Mouse (Mus musculus) G1E (cell line): Measurements from ENCODE around the gene Nrip2. TPM values are rescaled to one million over a fixed set of nuclear protein-coding genes. Genes with fewer than 3 reads are reported as not detected.

ENCODE experiments used
- ATAC-seq: 2 replicates; pipeline ENCODE4 v1.8.0; 2016; ENCODE audit warnings: mild to moderate bottlenecking; ENCODE audit not compliant: insufficient number of reproducible peaks, poor library complexity, low FRiP score, severe bottlenecking; ENCODE audit errors: extremely low read depth
- DNase-seq: peaks from one replicate; pipeline ENCODE4 v3.0.0; 2012; ENCODE audit warnings: low spot score
- H3K27me3 ChIP-seq: 2 replicates; pipeline ENCODE4 v1.6.1; 2012; ENCODE audit warnings: mild to moderate bottlenecking, low read length, inconsistent platforms; ENCODE audit not compliant: insufficient read depth
- H3K36me3 ChIP-seq: replicated peaks from 2 replicates; pipeline ENCODE3; 2012; ENCODE audit warnings: mild to moderate bottlenecking, inconsistent platforms
- H3K4me1 ChIP-seq: 2 replicates; pipeline ENCODE4 v1.6.1; 2012; ENCODE audit warnings: low read depth, low read length, inconsistent platforms, mixed read lengths; ENCODE audit not compliant: insufficient read depth
- H3K4me3 ChIP-seq: 2 replicates; pipeline ENCODE4 v1.5.1; 2012; ENCODE audit warnings: low read depth, mild to moderate bottlenecking, inconsistent platforms, low read length, moderate library complexity, mixed read lengths
- H3K9me3 ChIP-seq: replicated peaks from 2 replicates; pipeline ENCODE4 v1.6.1; 2012; ENCODE audit warnings: inconsistent platforms
- CTCF ChIP-seq: IDR thresholded peaks from 2 replicates; pipeline ENCODE4 v1.5.1; 2012; ENCODE audit warnings: low read depth, low read length, inconsistent platforms, mixed read lengths
- GATA1 ChIP-seq: IDR thresholded peaks from 2 replicates; pipeline ENCODE4 v1.6.1; 2012; ENCODE audit warnings: borderline replicate concordance, low read length, inconsistent platforms, mixed read lengths
- GATA2 ChIP-seq: IDR thresholded peaks from 2 replicates; pipeline ENCODE4 v1.6.1; 2012; ENCODE audit warnings: low read depth, low read length, inconsistent platforms, borderline replicate concordance
- POLR2AphosphoS5 ChIP-seq: IDR thresholded peaks from 2 replicates; pipeline ENCODE4 v1.6.1; 2012; ENCODE audit warnings: low read depth, low read length, inconsistent platforms; ENCODE audit not compliant: insufficient replicate concordance
- TAL1 ChIP-seq: conservative IDR thresholded peaks from 2 replicates; pipeline ENCODE4 v1.6.1; 2012; ENCODE audit warnings: low read depth, low read length, inconsistent platforms, mixed read lengths
- polyA plus RNA-seq: library from polyadenylated mRNA; stranded (reverse); fragments of >175 nt; gene quantifications from 2 replicates; pipeline ENCODE4 v1.2.3, GENCODE M21; 2012
- total RNA-seq, 2 experiments: library from RNA; stranded (forward) in 1 of 2; stranded (reverse) in 1 of 2; fragments of 200-1000 nt in 1 of 2; fragments of >200 nt in 1 of 2; fragmentation: Nextera tagmentation in 1 of 2; gene quantifications; 2 replicates each; pipeline ENCODE4 v1.2.3; 2014 to 2017

The Nrip2 gene
- total and polyA plus RNA-seq, 3 experiments = 0.11 TPM; not detected in 2

GRCm38 (mm10) chr6:128460321-128460720 lies 61.2 kb downstream of the Nrip2 start:
- Histone ChIP-seq H3K27me3 (no peaks in the 10 kb centered on the region), H3K9me3 (no peaks in the 10 kb centered on the region), H3K36me3 (no peaks in the 10 kb centered on the region), H3K4me1 (no peaks in the 10 kb centered on the region), H3K4me3 (no peak overlapping the region)
- ATAC-seq (no peak), DNase-seq (no peak)
- TF ChIP-seq CTCF = no peak
- no peak for TF ChIP-seq POLR2AphosphoS5
- TF ChIP-seq TAL1 = no peak
- TF ChIP-seq GATA1 = no peak
- TF ChIP-seq GATA2 = no peak

GRCm38 (mm10) chr6:128460729-128461503 lies 61.8 kb downstream of the Nrip2 start:
- H3K36me3 ChIP-seq = no peaks in the 10 kb centered on the region
- TF ChIP-seq TAL1 (no peak), GATA1 (no peak), CTCF (no peak), POLR2AphosphoS5 (no peak), GATA2 (no peak)
- H3K9me3 ChIP-seq = no peaks in the 10 kb centered on the region
- ATAC-seq (no peak), DNase-seq (no peak)
- no peaks in the 10 kb centered on the region for H3K27me3 ChIP-seq
- H3K4me1 ChIP-seq = no peaks in the 10 kb centered on the region
- H3K4me3 ChIP-seq = no peak overlapping the region

GRCm38 (mm10) chr6:128461606-128462005 lies 62.5 kb downstream of the Nrip2 start:
- Histone ChIP-seq H3K9me3 (no peaks in the 10 kb centered on the region), H3K27me3 (no peaks in the 10 kb centered on the region), H3K4me1 (no peaks in the 10 kb centered on the region), H3K36me3 (no peaks in the 10 kb centered on the region), H3K4me3 (no peak overlapping the region)
- ATAC-seq = no peak
- no peak for DNase-seq
- TF ChIP-seq GATA2 (no peak), GATA1 (no peak), POLR2AphosphoS5 (no peak), TAL1 (no peak), CTCF (no peak)

- DNase-seq = no peak
Observed at GRCm38 (mm10) chr6:128464996-128465395, 65.9 kb downstream of the Nrip2 start.

More at GRCm38 (mm10) chr6:128464996-128465395, 65.9 kb downstream of the Nrip2 start:
- Histone ChIP-seq H3K27me3 (no peaks in the 10 kb centered on the region), H3K4me3 (no peak overlapping the region), H3K36me3 (no peaks in the 10 kb centered on the region), H3K9me3 (peaks cover 6% of the 10 kb centered on the region), H3K4me1 (no peaks in the 10 kb centered on the region)
- no peak for ATAC-seq
- TF ChIP-seq GATA1 (no peak), TAL1 (no peak), POLR2AphosphoS5 (no peak), GATA2 (no peak), CTCF (no peak)

Other genes starting within 250 kb of the Nrip2 start
- gene Tead4, start 98.5 kb upstream of the Nrip2 start, total RNA-seq (2014; fragmentation: Nextera tagmentation) = not detected in 2 replicates
- 0.05 and 0.06 TPM in 2 replicates for gene Tead4, start 98.5 kb upstream of the Nrip2 start, total RNA-seq (2017)
- not detected in 2 replicates for gene Tead4, start 98.5 kb upstream of the Nrip2 start, polyA plus RNA-seq
- gene Tulp3, start 43.4 kb upstream of the Nrip2 start, total RNA-seq (2014; fragmentation: Nextera tagmentation) = 29.6 and 32.4 TPM in 2 replicates
- gene Tulp3, start 43.4 kb upstream of the Nrip2 start, total RNA-seq (2017) = 4.5 and 5.2 TPM in 2 replicates
- gene Tulp3, start 43.4 kb upstream of the Nrip2 start, polyA plus RNA-seq = 5.6 and 6.0 TPM in 2 replicates
- gene Rhno1, start 36.4 kb upstream of the Nrip2 start, total RNA-seq (2014; fragmentation: Nextera tagmentation) = 52.4 and 52.8 TPM in 2 replicates
- gene Rhno1, start 36.4 kb upstream of the Nrip2 start, total RNA-seq (2017) = 66.0 and 66.5 TPM in 2 replicates
- 82.8 and 84.1 TPM in 2 replicates for gene Rhno1, start 36.4 kb upstream of the Nrip2 start, polyA plus RNA-seq
- gene Foxm1, start 36.3 kb upstream of the Nrip2 start, total RNA-seq (2014; fragmentation: Nextera tagmentation) = 82.2 and 121 TPM in 2 replicates
- 18.9 and 21.4 TPM in 2 replicates for gene Foxm1, start 36.3 kb upstream of the Nrip2 start, total RNA-seq (2017)
- 72.3 and 76.3 TPM in 2 replicates for gene Foxm1, start 36.3 kb upstream of the Nrip2 start, polyA plus RNA-seq
- gene Tex52, start 23.8 kb upstream of the Nrip2 start, total RNA-seq (2014; fragmentation: Nextera tagmentation) = not detected in 2 replicates
- 0.11 and 0.23 TPM in 2 replicates for gene Tex52, start 23.8 kb upstream of the Nrip2 start, total RNA-seq (2017)
- gene Tex52, start 23.8 kb upstream of the Nrip2 start, polyA plus RNA-seq = not detected in 2 replicates
- gene Gm44596, start 23.8 kb upstream of the Nrip2 start, total RNA-seq (2014; fragmentation: Nextera tagmentation) = not detected in 2 replicates
- not detected in 2 replicates for gene Gm44596, start 23.8 kb upstream of the Nrip2 start, total RNA-seq (2017)
- not detected in 2 replicates for gene Gm44596, start 23.8 kb upstream of the Nrip2 start, polyA plus RNA-seq
- 27.2 and 71.2 TPM in 2 replicates for gene Itfg2, start 25.6 kb downstream of the Nrip2 start, total RNA-seq (2014; fragmentation: Nextera tagmentation)
- gene Itfg2, start 25.6 kb downstream of the Nrip2 start, total RNA-seq (2017) = 12.3 and 16.2 TPM in 2 replicates
- 22.4 and 28.6 TPM in 2 replicates for gene Itfg2, start 25.6 kb downstream of the Nrip2 start, polyA plus RNA-seq
- 127 and 144 TPM in 2 replicates for gene Fkbp4, start 39.4 kb downstream of the Nrip2 start, total RNA-seq (2014; fragmentation: Nextera tagmentation)
- gene Fkbp4, start 39.4 kb downstream of the Nrip2 start, total RNA-seq (2017) = 240 and 265 TPM in 2 replicates
- 341 and 369 TPM in 2 replicates for gene Fkbp4, start 39.4 kb downstream of the Nrip2 start, polyA plus RNA-seq
- not detected in 2 replicates for gene Pzp, start 127.4 kb downstream of the Nrip2 start, total RNA-seq (2014; fragmentation: Nextera tagmentation)
- gene Pzp, start 127.4 kb downstream of the Nrip2 start, total RNA-seq (2017) = 0.05 TPM in 1 of 2 replicates, not detected in the other
- gene Pzp, start 127.4 kb downstream of the Nrip2 start, polyA plus RNA-seq = not detected in 2 replicates
- gene A2ml1, start 182.3 kb downstream of the Nrip2 start, total RNA-seq (2014; fragmentation: Nextera tagmentation) = not detected in 2 replicates
- gene A2ml1, start 182.3 kb downstream of the Nrip2 start, total RNA-seq (2017) = 0.05 and 0.12 TPM in 2 replicates
- not detected in 2 replicates for gene A2ml1, start 182.3 kb downstream of the Nrip2 start, polyA plus RNA-seq
- not detected in 2 replicates for gene Klrb1a, start 224.2 kb downstream of the Nrip2 start, total RNA-seq (2014; fragmentation: Nextera tagmentation)
- gene Klrb1a, start 224.2 kb downstream of the Nrip2 start, total RNA-seq (2017) = 0.11 and 0.12 TPM in 2 replicates
- not detected in 2 replicates for gene Klrb1a, start 224.2 kb downstream of the Nrip2 start, polyA plus RNA-seq